Mouse (Mus musculus) lung, embryonic 16.5 days (tissue): Measurements from ENCODE around the gene Il12rb1. TPM values are rescaled to one million over a fixed set of nuclear protein-coding genes. Genes with fewer than 3 reads are reported as not detected.
"Not testable (repeated sequence)": the region's sequence is repeated elsewhere in the genome, so short reads cannot be mapped to it uniquely, and the experiment has no call there.

Source experiments
- ATAC-seq: fragments of 200-750 bp; cut with Nextera tagmentation; 2 replicates; pipeline ENCODE4 v1.8.0; 2017; ENCODE audit warnings: low read depth, mild to moderate bottlenecking, moderate library complexity
- H3K27ac ChIP-seq: fragments of 300-500 bp; sonication (generic); 2 replicates; pipeline ENCODE4 v1.5.1; 2014; ENCODE audit warnings: mild to moderate bottlenecking, control low read depth, low read length
- H3K27me3 ChIP-seq: fragments of 300-500 bp; sonication (generic); 2 replicates; pipeline ENCODE4 v1.6.1; 2014; ENCODE audit warnings: low read depth, low read length, mixed read lengths; ENCODE audit not compliant: control insufficient read depth, insufficient read depth
- H3K36me3 ChIP-seq: fragments of 300-500 bp; sonication (generic); 2 replicates; pipeline ENCODE4 v1.6.1; 2014; ENCODE audit warnings: low read length; ENCODE audit not compliant: control insufficient read depth, insufficient read depth
- H3K4me1 ChIP-seq: fragments of 300-500 bp; sonication (generic); replicated peaks from 2 replicates; pipeline ENCODE4 v1.6.1; 2014; ENCODE audit warnings: low read length, mixed read lengths; ENCODE audit not compliant: control insufficient read depth, insufficient read depth
- H3K4me2 ChIP-seq: fragments of 300-500 bp; sonication (generic); 2 replicates; pipeline ENCODE4 v1.6.1; 2014; ENCODE audit warnings: low read depth, low read length, control low read depth
- H3K4me3 ChIP-seq: fragments of 300-500 bp; sonication (generic); 2 replicates; pipeline ENCODE4 v1.5.1; 2014; ENCODE audit warnings: mild to moderate bottlenecking, low read length, control low read depth
- H3K9ac ChIP-seq: fragments of 300-500 bp; sonication (generic); 2 replicates; pipeline ENCODE4 v1.6.1; 2014; ENCODE audit warnings: low read length, control low read depth
- H3K9me3 ChIP-seq: fragments of 300-500 bp; sonication (generic); 2 replicates; pipeline ENCODE4 v1.6.1; 2016; ENCODE audit warnings: low read length; ENCODE audit not compliant: control insufficient read depth
- WGBS: fragments of 180-500 bp; shearing (Covaris S2); extraction: QIAGEN DNeasy Blood & Tissue Kit; methylation state at CpG from one replicate; pipeline ENCODE4 v1.1.7; 2014; 5-methylcytosine and 5-hydroxymethylcytosine counted together
- polyA plus RNA-seq: library from polyadenylated mRNA; unstranded; fragments of >200 nt; fragmentation: Nextera tagmentation; extraction: Ambion mirVana; gene quantifications from 2 replicates; pipeline ENCODE4 v1.2.1, GENCODE M21; 2015

The Il12rb1 gene
- polyA plus RNA-seq, 1 experiment from 2014 or later, result 0.24 TPM

- Histone ChIP-seq H3K27ac (no peak overlapping the region), H3K4me3 (peak overlapping the region; percentile 26), H3K4me1 (peaks cover 6% of the 10 kb centered on the region), H3K36me3 (no peaks in the 10 kb centered on the region), H3K9ac (no peak overlapping the region), H3K4me2 (peak overlapping the region; percentile 48), H3K27me3 (peaks cover 11% of the 10 kb centered on the region), H3K9me3 (no peaks in the 10 kb centered on the region)
- ATAC-seq, result peak; percentile 45
- WGBS, result 5% methylated on average over 28 of the region's 30 CpGs
Measured at GRCm38 (mm10) chr8:70816679-70817078, 8.4 kb downstream of the Il12rb1 start.

- Histone ChIP-seq H3K9me3 (no peaks in the 10 kb centered on the region), H3K4me1 (peaks cover 8% of the 10 kb centered on the region), H3K4me3 (peak overlapping the region; percentile 27; the same call in 1 of the 2 replicates), H3K9ac (peak overlapping the region; percentile 37), H3K27ac (peak overlapping the region; percentile 33; the same call in 1 of the 2 replicates), H3K36me3 (no peaks in the 10 kb centered on the region), H3K27me3 (peaks cover 11% of the 10 kb centered on the region), H3K4me2 (peak overlapping the region; percentile 46)
- ATAC-seq, result peak; percentile 82
- 5% methylated on average over 31 of the region's 31 CpGs for WGBS
Measured at GRCm38 (mm10) chr8:70820101-70820935, 12.1 kb downstream of the Il12rb1 start.

GRCm38 (mm10) chr8:70821399-70821962, 13.2 kb downstream of the Il12rb1 start:
- peaks cover 7% of the 10 kb centered on the region for H3K27me3 ChIP-seq
- no peak overlapping the region for H3K9ac ChIP-seq
- no peak overlapping the region for H3K4me2 ChIP-seq
- 16% methylated on average over 29 of the region's 30 CpGs for WGBS
- no peaks in the 10 kb centered on the region for H3K9me3 ChIP-seq
- H3K36me3 ChIP-seq, result no peaks in the 10 kb centered on the region
- ATAC-seq, result peak; percentile 34
- no peak overlapping the region for H3K4me3 ChIP-seq
- no peak overlapping the region for H3K27ac ChIP-seq
- peaks cover 8% of the 10 kb centered on the region for H3K4me1 ChIP-seq

GRCm38 (mm10) chr8:70821992-70822391, 13.7 kb downstream of the Il12rb1 start:
- H3K9me3 ChIP-seq, result no peaks in the 10 kb centered on the region
- no peak overlapping the region for H3K4me2 ChIP-seq
- no peak for ATAC-seq
- no peak overlapping the region for H3K4me3 ChIP-seq
- H3K27ac ChIP-seq, result no peak overlapping the region
- peaks cover 2% of the 10 kb centered on the region; the same call in 1 of the 2 replicates for H3K27me3 ChIP-seq
- 34% methylated on average over 11 of the region's 11 CpGs for WGBS
- H3K4me1 ChIP-seq, result peaks cover 8% of the 10 kb centered on the region
- no peaks in the 10 kb centered on the region for H3K36me3 ChIP-seq
- H3K9ac ChIP-seq, result no peak overlapping the region

- WGBS, result 78% methylated on average over 3 of the region's 3 CpGs
- not testable (repeated sequence) for H3K9ac ChIP-seq, H3K9me3 ChIP-seq, H3K36me3 ChIP-seq, ATAC-seq, H3K27ac ChIP-seq, H3K4me2 ChIP-seq, H3K4me3 ChIP-seq, H3K27me3 ChIP-seq, H3K4me1 ChIP-seq
Measured at GRCm38 (mm10) chr8:70822594-70822993, 14.3 kb downstream of the Il12rb1 start.

- Histone ChIP-seq H3K9ac (no peak overlapping the region), H3K4me3 (no peak overlapping the region), H3K27me3 (no peaks in the 10 kb centered on the region), H3K9me3 (no peaks in the 10 kb centered on the region), H3K36me3 (no peaks in the 10 kb centered on the region), H3K27ac (no peak overlapping the region), H3K4me2 (no peak overlapping the region), H3K4me1 (peaks cover 8% of the 10 kb centered on the region)
- ATAC-seq, result no peak
- 76% methylated on average over 7 of the region's 7 CpGs for WGBS
Measured at GRCm38 (mm10) chr8:70823802-70824201, 15.6 kb downstream of the Il12rb1 start.

GRCm38 (mm10) chr8:70825816-70826215, 17.6 kb downstream of the Il12rb1 start:
- H3K9ac ChIP-seq, result no peak overlapping the region
- H3K4me2 ChIP-seq, result no peak overlapping the region
- no peaks in the 10 kb centered on the region for H3K27me3 ChIP-seq
- H3K27ac ChIP-seq, result no peak overlapping the region
- ATAC-seq, result no peak
- H3K4me1 ChIP-seq, result 0 out of 2 replicates have a peak, but pooled peaks cover 3% of the 10 kb centered on the region
- H3K4me3 ChIP-seq, result no peak overlapping the region
- no peaks in the 10 kb centered on the region for H3K9me3 ChIP-seq
- 71% methylated on average over 8 of the region's 8 CpGs for WGBS
- H3K36me3 ChIP-seq, result no peaks in the 10 kb centered on the region

- ATAC-seq, result no peak
- no peak overlapping the region for H3K9ac ChIP-seq
- no peak overlapping the region for H3K27ac ChIP-seq
- H3K36me3 ChIP-seq, result no peaks in the 10 kb centered on the region
- 92% methylated on average over 2 of the region's 2 CpGs for WGBS
- peaks cover 1% of the 10 kb centered on the region; the same call in 1 of the 2 replicates for H3K4me1 ChIP-seq
- no peak overlapping the region for H3K4me3 ChIP-seq
- H3K27me3 ChIP-seq, result no peaks in the 10 kb centered on the region
- no peak overlapping the region for H3K4me2 ChIP-seq
- no peaks in the 10 kb centered on the region for H3K9me3 ChIP-seq
Measured at GRCm38 (mm10) chr8:70827010-70827409, 18.8 kb downstream of the Il12rb1 start.

- no peaks in the 10 kb centered on the region for H3K36me3 ChIP-seq
- H3K9ac ChIP-seq, result no peak overlapping the region
- ATAC-seq, result no peak
- H3K4me3 ChIP-seq, result no peak overlapping the region
- H3K4me1 ChIP-seq, result peaks cover 4% of the 10 kb centered on the region
- no peaks in the 10 kb centered on the region for H3K9me3 ChIP-seq
- H3K27ac ChIP-seq, result no peak overlapping the region
- 82% methylated on average over 1 of the region's 1 CpGs for WGBS
- H3K4me2 ChIP-seq, result no peak overlapping the region
- no peaks in the 10 kb centered on the region for H3K27me3 ChIP-seq
Measured at GRCm38 (mm10) chr8:70827796-70828195, 19.5 kb downstream of the Il12rb1 start.
